Mouse (Mus musculus) forebrain, embryonic 16.5 days (tissue): Measurements from ENCODE around the gene Pramel7. TPM values are rescaled to one million over a fixed set of nuclear protein-coding genes. Genes with fewer than 3 reads are reported as not detected.
"Not testable (repeated sequence)": the region's sequence is repeated elsewhere in the genome, so short reads cannot be mapped to it uniquely, and the experiment has no call there.

Experiments used
- ATAC-seq: fragments of 200-750 bp; cut with Nextera tagmentation; 2 replicates; pipeline ENCODE4 v1.8.0; 2017; ENCODE audit warnings: mild to moderate bottlenecking, moderate library complexity
- H3K27ac ChIP-seq: fragments of 300-500 bp; sonication (generic); 2 replicates; pipeline ENCODE4 v1.5.1; 2014; ENCODE audit warnings: low read length, control low read depth
- H3K27me3 ChIP-seq: fragments of 300-500 bp; sonication (generic); replicated peaks from 2 replicates; pipeline ENCODE4 v1.6.1; 2014; ENCODE audit warnings: low read length; ENCODE audit not compliant: control insufficient read depth, insufficient read depth
- H3K36me3 ChIP-seq: fragments of 300-500 bp; sonication (generic); 2 replicates; pipeline ENCODE4 v1.6.1; 2014; ENCODE audit not compliant: control insufficient read depth, insufficient read depth
- H3K4me1 ChIP-seq: fragments of 300-500 bp; sonication (generic); replicated peaks from 2 replicates; pipeline ENCODE4 v1.6.1; 2014; ENCODE audit warnings: low read length; ENCODE audit not compliant: control insufficient read depth, insufficient read depth
- H3K4me2 ChIP-seq: fragments of 300-500 bp; sonication (generic); 2 replicates; pipeline ENCODE4 v1.6.1; 2014; ENCODE audit warnings: mild to moderate bottlenecking, low read length, control low read depth
- H3K4me3 ChIP-seq: fragments of 300-500 bp; sonication (generic); replicated peaks from 2 replicates; pipeline ENCODE4 v1.5.1; 2014; ENCODE audit warnings: mild to moderate bottlenecking, low read length, control low read depth
- H3K9ac ChIP-seq: fragments of 300-500 bp; sonication (generic); replicated peaks from 2 replicates; pipeline ENCODE4 v1.6.1; 2014; ENCODE audit warnings: low read depth, low read length, control low read depth
- H3K9me3 ChIP-seq: fragments of 300-500 bp; sonication (generic); 2 replicates; pipeline ENCODE4 v1.6.1; 2016; ENCODE audit warnings: low read length; ENCODE audit not compliant: control insufficient read depth
- WGBS: fragments of 180-500 bp; shearing (Covaris S2); extraction: QIAGEN DNeasy Blood & Tissue Kit; methylation state at CpG from one replicate; pipeline ENCODE4 v1.1.7; 2014; 5-methylcytosine and 5-hydroxymethylcytosine counted together
- polyA plus RNA-seq: library from polyadenylated mRNA; unstranded; fragments of >200 nt; fragmentation: Nextera tagmentation; extraction: Ambion mirVana; gene quantifications from 2 replicates; pipeline ENCODE4 v1.2.1, GENCODE M21; 2015

Gene Pramel7
- not detected in 2 replicates for polyA plus RNA-seq

DNA sequence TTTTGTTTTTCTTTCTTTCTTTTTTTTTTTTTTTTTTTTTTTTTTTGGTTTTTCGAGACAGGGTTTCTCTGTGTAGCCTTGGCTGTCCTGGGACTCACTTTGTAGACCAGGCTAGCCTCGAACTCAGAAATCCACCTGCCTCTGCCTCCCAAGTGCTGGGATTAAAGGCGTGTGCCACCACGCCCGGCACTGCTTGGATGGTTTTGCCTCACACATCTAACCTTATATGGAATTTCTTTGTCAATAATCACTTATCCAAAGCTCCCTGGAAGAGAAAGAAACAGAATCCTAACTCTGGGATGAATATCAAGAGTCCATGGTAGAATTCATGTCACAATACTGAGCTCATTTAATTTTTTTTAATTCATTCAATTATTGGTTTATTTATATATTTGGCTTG, at the start of gene Pramel7:
Pramel7 (minus strand) TSS at position 101 of the 400 bp plus-strand sequence.
- H3K4me2 ChIP-seq, H3K9ac ChIP-seq, ATAC-seq, H3K4me3 ChIP-seq, H3K27me3 ChIP-seq, H3K9me3 ChIP-seq, H3K4me1 ChIP-seq, H3K27ac ChIP-seq, H3K36me3 ChIP-seq: not testable (repeated sequence)
- 94% methylated on average over 3 of the region's 5 CpGs for WGBS

DNA sequence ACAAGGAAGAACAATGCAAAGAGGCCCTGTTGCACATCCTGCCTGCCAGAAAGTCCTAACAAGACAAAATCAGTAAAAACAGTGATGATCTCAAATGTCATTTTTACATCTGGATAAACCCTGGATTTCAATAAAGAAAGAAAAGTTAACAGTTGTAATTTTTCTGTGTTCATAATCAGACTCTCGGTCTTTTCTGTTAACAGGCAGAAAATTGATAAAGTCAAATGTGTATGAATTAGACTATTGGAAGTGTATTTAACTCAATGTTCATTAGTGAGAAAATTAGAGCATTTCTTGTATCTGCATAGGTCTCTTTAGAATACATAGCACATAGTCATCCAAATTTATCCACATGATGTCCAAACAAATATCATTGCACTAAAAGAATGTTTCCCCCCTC, 48.5 kb upstream of the Pramel7 start, which contains the start of gene Olfr1128:
Olfr1128 (minus strand) TSS at position 101 of the 400 bp plus-strand sequence.
- no peak within 1 kb of the TSS for H3K4me3 ChIP-seq
- H3K36me3 ChIP-seq = no peaks in the 10 kb centered on the region
- H3K4me2 ChIP-seq = no peak within 1 kb of the TSS
- WGBS = 96% methylated on average over 1 of the region's 1 CpGs
- no peaks in the 10 kb centered on the region for H3K9me3 ChIP-seq
- no peaks in the 10 kb centered on the region for H3K4me1 ChIP-seq
- no peak within 1 kb of the TSS for H3K27ac ChIP-seq
- H3K9ac ChIP-seq = no peak within 1 kb of the TSS
- ATAC-seq = no peak
- H3K27me3 ChIP-seq = no peaks in the 10 kb centered on the region

DNA sequence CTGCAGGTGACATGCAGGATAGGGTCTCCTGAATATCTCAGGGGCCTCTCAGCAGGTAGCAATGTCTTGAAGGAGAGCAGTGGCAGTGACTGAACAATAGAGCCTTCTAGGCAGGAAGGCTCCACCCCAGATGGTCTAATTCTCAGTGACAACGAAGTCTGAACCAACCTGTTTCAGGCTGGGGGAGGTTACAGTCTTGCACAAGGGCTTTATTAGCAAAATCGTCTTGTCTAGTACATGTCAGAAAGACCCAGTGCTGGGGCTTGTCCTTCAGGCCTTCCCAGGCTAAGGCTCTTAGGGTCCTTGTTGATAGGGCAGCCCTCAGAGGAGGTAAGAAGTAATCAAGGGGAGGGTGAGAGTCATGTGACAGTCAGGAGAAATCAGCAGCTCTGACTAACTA, 37.9 kb upstream of the Pramel7 start:
- WGBS = 72% methylated on average over 2 of the region's 2 CpGs
- no peaks in the 10 kb centered on the region for H3K27me3 ChIP-seq

DNA sequence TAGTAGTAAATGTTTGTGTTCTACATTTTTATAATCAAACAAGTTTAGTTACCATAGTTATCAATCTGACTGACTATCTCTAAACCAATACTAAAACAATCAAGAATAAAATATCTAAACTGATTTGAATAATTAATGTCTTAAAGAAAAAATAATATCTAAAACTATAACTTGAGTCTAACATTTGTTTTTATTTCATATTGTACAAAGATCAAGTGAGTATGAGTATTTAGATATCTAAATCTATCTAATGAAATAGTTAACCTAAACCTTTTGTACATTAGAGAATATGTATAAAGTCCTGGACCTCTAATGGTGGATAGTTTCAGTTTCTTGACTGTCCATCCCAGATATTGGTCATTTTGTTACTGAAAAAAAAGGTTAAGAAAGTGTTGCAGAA, 34.6 kb upstream of the Pramel7 start, which contains the start of gene Olfr153:
Olfr153 (plus strand) TSS at position 301 of the 400 bp plus-strand sequence.
- no peak for ATAC-seq
- no peaks in the 10 kb centered on the region for H3K36me3 ChIP-seq
- no peak within 1 kb of the TSS for H3K9ac ChIP-seq
- no peaks in the 10 kb centered on the region for H3K9me3 ChIP-seq
- H3K27me3 ChIP-seq = no peaks in the 10 kb centered on the region
- no peak within 1 kb of the TSS for H3K27ac ChIP-seq
- H3K4me3 ChIP-seq = no peak within 1 kb of the TSS
- no peaks in the 10 kb centered on the region for H3K4me1 ChIP-seq
- H3K4me2 ChIP-seq = no peak within 1 kb of the TSS

More for the DNA sequence above, 37.9 kb upstream of the Pramel7 start:
- H3K9me3 ChIP-seq = no peaks in the 10 kb centered on the region
- H3K4me3 ChIP-seq = no peak overlapping the region
- H3K4me2 ChIP-seq = no peak overlapping the region
- no peak overlapping the region for H3K27ac ChIP-seq
- H3K4me1 ChIP-seq = no peaks in the 10 kb centered on the region
- no peaks in the 10 kb centered on the region for H3K36me3 ChIP-seq
- no peak for ATAC-seq
- no peak overlapping the region for H3K9ac ChIP-seq

DNA sequence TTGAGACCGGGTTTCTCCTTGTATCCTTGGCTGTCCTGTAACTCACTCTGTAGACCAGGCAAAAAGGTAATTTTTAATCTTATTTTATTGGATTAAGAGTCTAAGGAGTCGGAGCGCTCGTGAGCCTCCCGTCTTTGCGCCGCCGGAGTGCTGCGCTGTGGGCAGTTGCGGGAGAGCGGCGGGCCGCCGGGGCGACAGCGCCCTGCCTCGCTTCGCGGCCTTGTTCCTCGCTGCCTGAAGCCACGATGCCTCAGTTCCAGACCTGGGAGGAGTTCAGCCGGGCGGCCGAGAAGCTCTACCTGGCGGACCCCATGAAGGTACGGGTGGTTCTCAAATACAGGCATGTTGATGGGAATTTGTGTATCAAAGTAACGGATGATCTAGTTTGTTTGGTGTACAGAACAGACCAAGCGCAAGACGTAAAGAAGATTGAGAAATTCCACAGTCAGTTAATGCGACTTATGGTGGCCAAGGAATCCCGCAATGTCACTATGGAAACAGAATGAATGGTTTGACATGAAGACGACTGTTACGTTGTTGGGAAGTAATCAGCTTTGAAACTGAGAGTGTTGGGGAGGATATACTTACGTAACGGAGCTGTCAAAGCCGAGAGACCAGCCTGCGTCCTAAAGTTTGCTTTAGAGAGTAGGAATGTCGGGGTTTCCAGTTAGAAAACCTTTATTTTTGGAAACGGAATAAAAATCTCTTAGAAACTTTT, 29.2 kb upstream of the Pramel7 start:
- peak; percentile 71 for ATAC-seq
- 28% methylated on average over 38 of the region's 39 CpGs for WGBS
- not testable (repeated sequence) for H3K36me3 ChIP-seq

DNA sequence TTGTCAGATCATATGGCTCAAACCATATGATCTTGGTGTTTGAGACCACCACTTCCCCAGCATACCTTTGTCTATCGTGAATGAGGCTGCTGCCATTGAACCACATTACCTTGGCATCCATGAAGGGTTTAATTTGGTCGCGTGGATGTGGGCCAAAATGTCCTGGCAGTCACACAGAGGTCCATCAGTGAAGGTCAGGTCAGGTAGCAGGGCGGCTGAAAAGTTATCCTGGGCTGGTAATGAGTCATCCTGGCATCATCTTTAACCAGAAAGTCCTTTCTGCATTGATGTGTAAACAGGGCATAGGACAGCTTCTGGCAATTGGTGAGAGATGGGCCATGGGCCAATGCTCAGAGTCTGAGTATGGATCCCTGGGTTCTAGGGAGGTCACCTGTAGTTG, 23.8 kb upstream of the Pramel7 start:
- no peaks in the 10 kb centered on the region for H3K9me3 ChIP-seq
- no peak overlapping the region for H3K4me2 ChIP-seq
- no peak overlapping the region for H3K27ac ChIP-seq
- no peaks in the 10 kb centered on the region for H3K36me3 ChIP-seq
- H3K4me3 ChIP-seq = no peak overlapping the region
- H3K4me1 ChIP-seq = no peaks in the 10 kb centered on the region
- no peak for ATAC-seq
- H3K9ac ChIP-seq = no peak overlapping the region
- 81% methylated on average over 4 of the region's 4 CpGs for WGBS
- H3K27me3 ChIP-seq = no peaks in the 10 kb centered on the region

More for the DNA sequence above, 29.2 kb upstream of the Pramel7 start:
- not testable (repeated sequence) for H3K9ac ChIP-seq, H3K9me3 ChIP-seq, H3K4me1 ChIP-seq, H3K27me3 ChIP-seq, H3K27ac ChIP-seq
- H3K4me2 ChIP-seq = peak overlapping the region; percentile 44
- peak overlapping the region; percentile 35 for H3K4me3 ChIP-seq

DNA sequence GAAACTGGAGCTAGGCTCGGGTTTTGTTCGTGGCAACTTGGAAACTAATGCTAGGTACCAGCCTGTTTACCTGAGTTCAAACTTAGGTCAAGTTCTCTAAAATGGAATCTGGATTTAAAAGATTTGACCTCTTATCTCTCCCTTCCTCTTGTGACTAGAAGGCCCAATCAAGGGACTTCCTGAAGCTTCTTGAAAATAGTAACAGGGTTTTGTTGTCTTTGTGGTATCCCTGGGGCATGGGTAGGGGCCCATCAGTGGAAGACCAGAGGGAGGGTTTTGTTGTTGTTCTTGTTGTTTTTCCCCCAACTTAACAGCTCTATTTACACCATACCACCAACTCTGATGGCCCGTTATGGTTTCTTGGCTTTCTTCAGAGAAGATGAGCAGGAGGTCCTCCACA, 19.7 kb upstream of the Pramel7 start:
- no peak overlapping the region for H3K9ac ChIP-seq
- no peaks in the 10 kb centered on the region for H3K9me3 ChIP-seq
- H3K27me3 ChIP-seq = no peaks in the 10 kb centered on the region
- no peak for ATAC-seq
- no peaks in the 10 kb centered on the region for H3K36me3 ChIP-seq
- H3K27ac ChIP-seq = no peak overlapping the region
- WGBS = 90% methylated on average over 3 of the region's 3 CpGs
- no peaks in the 10 kb centered on the region for H3K4me1 ChIP-seq
- H3K4me2 ChIP-seq = no peak overlapping the region
- no peak overlapping the region for H3K4me3 ChIP-seq

DNA sequence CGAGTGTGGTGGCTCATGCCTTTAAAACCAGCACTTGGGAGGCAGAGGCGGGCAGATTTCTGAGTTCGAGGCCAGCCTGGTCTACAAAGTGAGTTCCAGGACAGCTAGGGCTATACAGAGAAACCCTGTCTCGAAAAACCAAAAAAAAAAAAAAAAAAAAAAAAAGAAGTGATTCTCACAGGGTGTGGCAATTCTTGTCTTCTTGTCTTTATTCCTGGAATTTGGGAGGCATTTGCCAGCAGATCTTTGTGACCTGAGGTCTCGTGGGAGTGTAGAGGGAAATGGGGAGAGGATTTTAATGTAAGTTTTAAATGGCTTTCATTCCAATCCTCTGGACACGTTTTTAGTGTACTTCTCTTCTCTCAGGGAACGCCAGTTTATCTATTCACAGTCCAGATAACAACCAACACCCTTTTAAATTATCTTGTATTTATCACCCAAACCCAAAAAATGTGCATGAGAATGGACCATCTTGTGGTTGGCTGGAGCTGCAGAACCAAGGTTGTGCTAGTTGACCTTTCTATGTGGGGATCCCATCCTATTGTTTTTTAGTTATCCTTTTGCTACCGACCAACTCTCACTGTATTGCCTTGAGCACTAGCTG, 18.7 kb upstream of the Pramel7 start:
- Histone ChIP-seq H3K4me2 (no peak overlapping the region), H3K9ac (no peak overlapping the region), H3K27ac (no peak overlapping the region), H3K27me3 (no peaks in the 10 kb centered on the region), H3K4me3 (no peak overlapping the region), H3K9me3 (no peaks in the 10 kb centered on the region), H3K36me3 (no peaks in the 10 kb centered on the region), H3K4me1 (no peaks in the 10 kb centered on the region)
- no peak for ATAC-seq
- WGBS = 83% methylated on average over 7 of the region's 8 CpGs

DNA sequence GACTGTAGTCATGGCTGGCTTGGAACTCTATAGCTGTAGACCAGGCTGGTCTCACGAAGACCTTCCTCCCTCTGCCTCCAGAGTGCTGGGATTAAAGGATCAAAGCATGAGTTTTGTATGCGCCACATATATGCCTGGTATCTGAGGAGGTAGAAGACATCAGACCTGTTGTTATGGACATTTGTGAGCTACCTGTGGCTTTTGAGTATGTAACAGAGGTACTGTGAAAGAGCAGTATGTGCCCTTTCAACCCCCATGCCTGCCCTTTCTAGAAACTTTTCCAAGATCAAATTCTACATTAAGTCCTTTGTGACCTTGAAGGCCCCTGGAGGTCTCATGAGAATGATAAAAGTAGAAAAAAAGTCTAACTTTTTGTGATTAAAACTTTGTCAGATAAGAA, 18.2 kb upstream of the Pramel7 start:
- Histone ChIP-seq H3K27ac (no peak overlapping the region), H3K27me3 (no peaks in the 10 kb centered on the region), H3K9me3 (no peaks in the 10 kb centered on the region), H3K36me3 (no peaks in the 10 kb centered on the region), H3K4me1 (no peaks in the 10 kb centered on the region), H3K4me2 (no peak overlapping the region), H3K4me3 (no peak overlapping the region), H3K9ac (no peak overlapping the region)
- WGBS = 92% methylated on average over 2 of the region's 2 CpGs
- ATAC-seq = no peak
